Mouse (Mus musculus): ENCODE data around the gene Vmn1r53. TPM values are rescaled to one million over a fixed set of nuclear protein-coding genes. Genes with fewer than 3 reads are reported as not detected.
"Not testable (repeated sequence)": the region's sequence is repeated elsewhere in the genome, so short reads cannot be mapped to it uniquely, and the experiment has no call there.

Vmn1r53 gene
- total RNA-seq (2021): not detected
- long read RNA-seq, experiment 1: 0 reads
- long read RNA-seq, experiment 2: 0 reads

DNA sequence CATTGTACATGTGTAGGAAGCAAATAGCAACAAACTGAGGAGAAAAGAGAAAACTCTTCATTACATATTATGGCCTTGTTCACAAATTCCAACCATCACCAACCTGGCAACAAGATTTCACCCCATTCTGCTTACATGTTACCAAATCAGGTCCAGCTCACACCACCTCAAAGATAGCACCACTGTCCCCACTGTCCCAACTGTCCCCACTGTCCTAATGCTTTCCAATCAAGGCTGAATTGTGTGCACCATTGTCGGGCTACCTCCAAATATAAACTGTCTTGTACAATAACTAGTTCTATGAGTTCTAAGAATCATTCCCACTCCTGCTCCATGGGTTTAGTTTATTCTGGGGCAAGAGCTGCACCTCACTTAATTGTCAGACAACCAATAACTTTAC is at the start of gene Vmn1r53:
TSS of gene Vmn1r53 (minus strand) at position 101 of the 400 bp plus-strand sequence.
- DNase-seq (ENCODE audit: low spot score in 2 of 2): no peak

GRCm38 (mm10) chr6:90246000-90246399 is 21.8 kb upstream of the Vmn1r53 start, which contains the start of gene Vmn1r54:
Gene Vmn1r54, plus strand, starts transcription at chr6:90246300.
- DNase-seq (ENCODE audit: low spot score in 2 of 2): no peak

DNA sequence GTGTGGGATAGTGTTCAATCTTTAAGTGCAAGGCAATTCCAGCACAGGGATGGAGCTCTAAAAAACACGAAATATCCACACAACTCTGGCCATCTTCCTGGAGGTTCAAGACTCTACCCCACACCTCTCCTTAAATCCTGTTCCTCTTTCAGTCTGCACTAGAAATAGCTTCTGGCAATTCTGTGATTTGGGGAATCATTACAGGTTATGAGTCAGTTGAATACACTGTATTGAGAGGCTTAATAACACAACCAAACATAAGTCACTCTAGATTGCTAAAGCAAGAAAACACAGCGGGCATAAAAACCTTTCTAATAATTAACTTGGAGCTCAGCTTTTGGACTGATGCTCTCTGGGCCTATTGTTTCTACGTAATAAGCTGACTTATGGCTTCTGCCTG is 19.8 kb upstream of the Vmn1r53 start:
- no peak for DNase-seq (ENCODE audit: low spot score in 2 of 2)

DNA sequence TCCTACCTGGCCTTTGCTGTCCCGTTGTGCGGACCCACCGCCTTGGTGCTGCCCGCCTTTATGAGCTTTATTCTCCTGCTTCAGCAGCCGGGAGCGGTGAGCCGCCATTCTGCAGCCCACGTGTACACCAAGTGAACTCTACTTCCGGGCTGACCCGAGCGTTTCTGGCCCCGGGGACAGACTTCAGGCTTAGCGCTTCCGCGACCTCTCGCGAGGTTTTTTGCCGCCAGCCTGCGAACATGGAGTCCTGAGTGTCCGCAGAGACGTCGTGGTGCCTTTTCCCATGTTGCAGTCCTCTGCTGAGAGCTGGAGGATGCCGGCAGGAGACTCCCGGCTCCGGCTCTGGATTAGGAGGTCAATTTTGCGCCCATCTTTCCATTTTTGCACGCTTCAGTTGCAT is 8.4 kb upstream of the Vmn1r53 start:
- no peak for DNase-seq (ENCODE audit: low spot score in 2 of 2)

- DNase-seq (ENCODE audit: low spot score in 2 of 2): not testable (repeated sequence)
Measured at GRCm38 (mm10) chr6:90232114-90232513, 7.9 kb upstream of the Vmn1r53 start.

DNA sequence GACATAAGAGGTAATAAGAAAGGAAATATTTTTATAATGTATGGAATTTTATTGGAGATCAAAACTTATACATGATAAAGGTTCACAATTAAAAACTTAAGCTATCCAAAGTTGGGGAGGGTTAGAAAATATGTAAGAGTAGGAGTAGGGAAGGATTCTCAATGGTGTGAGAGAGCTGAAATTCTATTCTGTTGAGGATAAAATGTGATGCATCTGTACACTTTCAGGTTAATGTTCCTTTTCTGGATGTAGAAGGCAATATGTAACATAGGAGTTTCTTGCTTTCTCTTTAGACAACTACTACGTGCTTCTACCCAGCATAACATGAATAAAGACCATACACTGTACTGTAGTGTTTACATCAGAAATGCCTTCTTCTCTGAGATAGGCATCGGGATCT is 21.7 kb downstream of the Vmn1r53 start, which contains the start of gene V1ra8:
TSS of gene V1ra8 (plus strand) at position 301 of the 400 bp plus-strand sequence.
- not testable (repeated sequence) for DNase-seq (ENCODE audit: low spot score in 2 of 2)

DNA sequence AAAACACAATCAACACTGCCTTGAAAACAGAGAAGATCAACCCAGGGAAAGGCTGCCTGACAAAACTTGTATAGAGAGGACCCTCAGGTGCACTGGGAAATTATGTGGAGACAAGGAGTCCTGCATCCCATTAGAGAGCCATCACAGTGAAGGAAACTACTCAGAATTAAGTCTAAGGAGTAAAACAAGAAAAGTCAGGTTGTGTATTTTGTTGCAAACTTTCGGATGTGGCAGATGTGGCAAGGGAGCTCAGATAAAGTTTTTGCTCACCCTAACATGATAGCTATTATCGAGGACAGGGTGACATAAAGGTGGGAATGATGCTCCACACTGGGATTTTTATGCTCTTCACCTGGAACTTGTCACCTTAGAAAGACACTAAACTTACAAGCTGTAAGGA is 49.7 kb downstream of the Vmn1r53 start, which contains the start of gene Vmn1r52:
TSS of gene Vmn1r52 (plus strand) at position 301 of the 400 bp plus-strand sequence.
- DNase-seq (ENCODE audit: low spot score in 2 of 2): no peak

Other genes starting within 250 kb of the Vmn1r53 start
- not detected for gene Vmn1r47, start 208.3 kb downstream of the Vmn1r53 start, total RNA-seq (2021)
- gene Vmn1r48, start 187.6 kb downstream of the Vmn1r53 start, total RNA-seq (2021): not detected
- not detected for gene Vmn1r49, start 145.9 kb downstream of the Vmn1r53 start, total RNA-seq (2021)
- gene Vmn1r50, start 123.0 kb downstream of the Vmn1r53 start, total RNA-seq (2021): not detected
- gene Vmn1r51, start 101.8 kb downstream of the Vmn1r53 start, total RNA-seq (2021): not detected
- gene Vmn1r52, start 49.6 kb downstream of the Vmn1r53 start, total RNA-seq (2021): not detected
- not detected for gene V1ra8, start 21.6 kb downstream of the Vmn1r53 start, total RNA-seq (2021)
- not detected for gene Vmn1r54, start 21.9 kb upstream of the Vmn1r53 start, total RNA-seq (2021)
- not detected for gene BC048671, start 76.8 kb upstream of the Vmn1r53 start, total RNA-seq (2021)
- not detected for gene Chst13, start 100.7 kb upstream of the Vmn1r53 start, total RNA-seq (2021)
- under 1 TPM; 0.10 to 0.13 TPM for gene Uroc1, start 108.8 kb upstream of the Vmn1r53 start, total RNA-seq (2021)
- 10 to 100 TPM; 33.0 to 43.5 TPM for gene Zxdc, start 145.1 kb upstream of the Vmn1r53 start, total RNA-seq (2021)
- gene Cfap100, start 204.4 kb upstream of the Vmn1r53 start, total RNA-seq (2021): under 1 TPM; 0.48 to 0.99 TPM
- 10 to 100 TPM; 32.2 to 52.2 TPM for gene Klf15, start 238.1 kb upstream of the Vmn1r53 start, total RNA-seq (2021)